Mouse (Mus musculus) left cerebral cortex, adult 18-20 months (tissue): ENCODE results near the gene Cdc16. TPM values are rescaled to one million over a fixed set of nuclear protein-coding genes. Genes with fewer than 3 reads are reported as not detected.

Source experiments
- DNase-seq, 2 experiments: peaks; one replicate each; pipeline ENCODE4 v3.0.0; 2021 to 2022; ENCODE audit warnings: low spot score in 2 of 2, mixed read lengths in 1 of 2
- total RNA-seq, 2 experiments: library from RNA; stranded (reverse); gene quantifications; 2 replicates each; pipeline ENCODE4 v1.2.3; 2021

Gene Cdc16
- total RNA-seq, 2 experiments from 2014 or later: 46.3 to 47.7 TPM

- no peak for DNase-seq
Observed at GRCm38 (mm10) chr8:13797676-13798075, 40.2 kb downstream of the Cdc16 start.

DNA sequence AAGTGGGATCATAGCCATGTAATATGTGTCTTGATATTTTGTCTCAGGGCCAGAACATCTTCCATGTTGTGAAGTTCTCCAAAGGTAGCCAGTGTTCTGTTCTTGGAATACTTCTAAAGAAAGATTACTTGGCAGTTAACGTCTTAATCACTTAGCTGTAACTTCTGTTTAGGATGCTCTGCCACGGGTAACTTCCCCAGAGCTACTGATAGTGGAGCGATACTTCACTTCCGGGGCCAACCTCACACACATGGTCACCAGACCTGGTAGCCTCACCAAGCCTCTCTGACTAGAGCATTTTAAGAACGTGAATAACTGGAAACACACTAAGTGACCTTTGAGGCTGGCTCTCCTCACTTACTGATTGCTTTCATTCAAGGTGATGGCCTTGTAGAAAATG is 42.1 kb downstream of the Cdc16 start:
- DNase-seq: no peak

GRCm38 (mm10) chr8:13828598-13829172 is 71.2 kb downstream of the Cdc16 start:
- no peak for DNase-seq

Other genes with a start within 250 kb of the Cdc16 start
- gene 1700029H14Rik, start 195.2 kb upstream of the Cdc16 start, total RNA-seq: not detected
- gene Rasa3, start 80.1 kb upstream of the Cdc16 start, total RNA-seq: 10 to 100 TPM; 65.6 to 72.9 TPM
- 1 to 10 TPM; 1.3 TPM for gene Cfap97d2, start 51.8 kb upstream of the Cdc16 start, total RNA-seq
- 10 to 100 TPM; 32.6 to 34.0 TPM for gene Upf3a, start 27.9 kb downstream of the Cdc16 start, total RNA-seq
- not detected for gene AF366264, start 80.7 kb downstream of the Cdc16 start, total RNA-seq
- gene Champ1, start 112.0 kb downstream of the Cdc16 start, total RNA-seq: 10 to 100 TPM; 30.2 to 33.4 TPM
- gene Coprs, start 132.6 kb downstream of the Cdc16 start, total RNA-seq: 10 to 100 TPM; 37.7 to 44.1 TPM